Mouse (Mus musculus): ENCODE results near the gene Tas1r3. TPM values are rescaled to one million over a fixed set of nuclear protein-coding genes. Genes with fewer than 3 reads are reported as not detected.

Tas1r3 gene
- polyA plus RNA-seq (2016; fragmentation: Nextera tagmentation; extraction: Ambion mirVana) = 0.53 and 0.65 TPM in 2 replicates

- no peak for ATAC-seq (ENCODE audit: low FRiP score)
- H3K36me3 ChIP-seq = peaks cover 61% of the 10 kb centered on the region
- H3K9ac ChIP-seq = no peak within 1 kb of the TSS
- H3K4me2 ChIP-seq (replicated peaks) = no peak within 1 kb of the TSS
- no peak within 1 kb of the TSS for H3K27ac ChIP-seq
- H3K4me3 ChIP-seq = no peak within 1 kb of the TSS
- 80% methylated on average over 5 of the region's 5 CpGs for WGBS
- 0 out of 2 replicates have a peak, but pooled peaks cover 2% of the 10 kb centered on the region for H3K4me1 ChIP-seq
- no peaks in the 10 kb centered on the region for H3K9me3 ChIP-seq (replicated peaks)
- H3K27me3 ChIP-seq = no peaks in the 10 kb centered on the region
Observed at GRCm38 (mm10) chr4:155863001-155863400, at the start of gene Tas1r3. Gene Tas1r3 (minus strand): TSS chr4:155863362.

DNA sequence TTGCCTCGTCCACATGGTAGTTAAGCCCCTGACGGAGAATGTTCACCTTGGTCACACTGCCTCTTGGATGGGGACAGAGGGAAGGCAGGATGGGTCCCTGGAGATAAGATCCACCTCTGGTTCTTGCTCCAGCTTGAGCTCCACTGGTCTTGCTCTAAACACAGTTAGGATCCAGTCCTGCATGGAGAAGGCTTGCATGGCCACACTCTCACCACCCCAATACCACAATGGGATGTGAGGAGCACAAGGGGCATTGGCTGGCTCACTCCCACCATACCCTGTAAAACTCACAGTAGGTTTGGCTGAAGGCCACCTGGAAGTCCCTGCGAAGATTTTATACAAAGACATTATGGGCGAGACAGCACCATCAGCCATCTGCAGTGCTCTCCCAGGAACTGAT, 45.6 kb upstream of the Tas1r3 start:
- H3K9me3 ChIP-seq (replicated peaks) = no peaks in the 10 kb centered on the region
- no peak overlapping the region for H3K27ac ChIP-seq
- no peak for ATAC-seq (ENCODE audit: low FRiP score)
- no peaks in the 10 kb centered on the region for H3K4me1 ChIP-seq
- no peak overlapping the region for H3K4me3 ChIP-seq
- H3K27me3 ChIP-seq = no peaks in the 10 kb centered on the region
- H3K9ac ChIP-seq = no peak overlapping the region
- WGBS = 95% methylated on average over 4 of the region's 4 CpGs
- H3K36me3 ChIP-seq = peaks cover 36% of the 10 kb centered on the region
- H3K4me2 ChIP-seq (replicated peaks) = no peak overlapping the region

DNA sequence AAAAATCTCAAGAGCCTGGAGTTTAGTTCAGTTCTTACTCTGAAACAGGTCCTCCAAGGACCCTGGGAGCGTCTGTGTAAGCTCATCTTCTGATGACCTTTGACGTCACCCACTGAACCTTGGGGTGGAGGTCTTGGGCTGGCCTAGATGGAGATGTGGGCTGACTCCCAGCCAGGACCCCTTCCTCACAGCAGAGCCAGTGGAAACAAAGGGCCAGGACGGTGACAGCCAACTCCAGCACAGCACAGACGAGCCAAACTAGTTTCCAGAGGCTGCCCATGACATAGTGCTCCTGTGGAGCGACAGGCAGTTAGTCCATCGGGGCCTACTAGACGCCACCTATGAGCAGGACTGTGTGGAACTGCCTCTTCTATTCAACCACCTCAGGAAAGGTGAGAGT, 45.1 kb upstream of the Tas1r3 start:
- H3K36me3 ChIP-seq = peaks cover 41% of the 10 kb centered on the region
- no peak overlapping the region for H3K9ac ChIP-seq
- no peaks in the 10 kb centered on the region for H3K27me3 ChIP-seq
- 81% methylated on average over 7 of the region's 7 CpGs for WGBS
- no peaks in the 10 kb centered on the region for H3K9me3 ChIP-seq (replicated peaks)
- H3K4me2 ChIP-seq (replicated peaks) = no peak overlapping the region
- no peak overlapping the region for H3K4me3 ChIP-seq
- no peak overlapping the region for H3K27ac ChIP-seq
- H3K4me1 ChIP-seq = no peaks in the 10 kb centered on the region
- no peak for ATAC-seq (ENCODE audit: low FRiP score)

- WGBS = 86% methylated on average over 11 of the region's 11 CpGs
- ATAC-seq (ENCODE audit: low FRiP score) = no peak
- peaks cover 54% of the 10 kb centered on the region for H3K36me3 ChIP-seq
- H3K9me3 ChIP-seq (replicated peaks) = no peaks in the 10 kb centered on the region
- no peaks in the 10 kb centered on the region for H3K27me3 ChIP-seq
- no peak overlapping the region for H3K9ac ChIP-seq
- no peak overlapping the region for H3K4me3 ChIP-seq
- no peaks in the 10 kb centered on the region for H3K4me1 ChIP-seq
- no peak overlapping the region for H3K27ac ChIP-seq
- H3K4me2 ChIP-seq (replicated peaks) = no peak overlapping the region
Observed at GRCm38 (mm10) chr4:155907003-155907402, 43.8 kb upstream of the Tas1r3 start.

GRCm38 (mm10) chr4:155906125-155906524, 43.0 kb upstream of the Tas1r3 start:
- Histone ChIP-seq H3K36me3 (peaks cover 62% of the 10 kb centered on the region), H3K4me2 (replicated peaks) (no peak overlapping the region), H3K9ac (no peak overlapping the region), H3K9me3 (replicated peaks) (no peaks in the 10 kb centered on the region), H3K27me3 (no peaks in the 10 kb centered on the region), H3K4me3 (no peak overlapping the region), H3K27ac (no peak overlapping the region), H3K4me1 (no peaks in the 10 kb centered on the region)
- no peak for ATAC-seq (ENCODE audit: low FRiP score)
- 84% methylated on average over 9 of the region's 9 CpGs for WGBS

DNA sequence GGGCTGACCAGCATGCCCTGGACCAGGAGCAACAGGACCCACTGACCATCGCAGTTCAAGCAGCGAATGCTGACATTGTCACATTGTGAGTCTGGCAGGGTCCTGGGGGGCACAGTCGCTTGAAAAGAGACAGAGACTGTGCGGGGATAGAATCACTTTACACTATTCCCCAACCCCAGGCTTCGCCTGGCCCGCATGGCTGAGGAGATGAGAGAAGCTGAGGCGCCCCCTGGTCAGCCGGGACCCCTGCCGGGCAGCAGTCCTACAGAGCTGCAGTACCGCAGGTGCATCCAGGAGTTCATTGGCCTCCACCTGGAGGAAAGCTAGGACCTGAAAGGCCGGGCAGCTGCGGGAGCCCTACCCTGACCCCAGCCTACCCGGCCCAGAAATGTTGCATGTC, 42.5 kb upstream of the Tas1r3 start:
- H3K4me3 ChIP-seq = no peak overlapping the region
- H3K27me3 ChIP-seq = no peaks in the 10 kb centered on the region
- no peak for ATAC-seq (ENCODE audit: low FRiP score)
- no peak overlapping the region for H3K27ac ChIP-seq
- WGBS = 89% methylated on average over 13 of the region's 13 CpGs
- no peak overlapping the region for H3K9ac ChIP-seq
- peaks cover 67% of the 10 kb centered on the region for H3K36me3 ChIP-seq
- H3K9me3 ChIP-seq (replicated peaks) = no peaks in the 10 kb centered on the region
- H3K4me1 ChIP-seq = no peaks in the 10 kb centered on the region
- H3K4me2 ChIP-seq (replicated peaks) = no peak overlapping the region

DNA sequence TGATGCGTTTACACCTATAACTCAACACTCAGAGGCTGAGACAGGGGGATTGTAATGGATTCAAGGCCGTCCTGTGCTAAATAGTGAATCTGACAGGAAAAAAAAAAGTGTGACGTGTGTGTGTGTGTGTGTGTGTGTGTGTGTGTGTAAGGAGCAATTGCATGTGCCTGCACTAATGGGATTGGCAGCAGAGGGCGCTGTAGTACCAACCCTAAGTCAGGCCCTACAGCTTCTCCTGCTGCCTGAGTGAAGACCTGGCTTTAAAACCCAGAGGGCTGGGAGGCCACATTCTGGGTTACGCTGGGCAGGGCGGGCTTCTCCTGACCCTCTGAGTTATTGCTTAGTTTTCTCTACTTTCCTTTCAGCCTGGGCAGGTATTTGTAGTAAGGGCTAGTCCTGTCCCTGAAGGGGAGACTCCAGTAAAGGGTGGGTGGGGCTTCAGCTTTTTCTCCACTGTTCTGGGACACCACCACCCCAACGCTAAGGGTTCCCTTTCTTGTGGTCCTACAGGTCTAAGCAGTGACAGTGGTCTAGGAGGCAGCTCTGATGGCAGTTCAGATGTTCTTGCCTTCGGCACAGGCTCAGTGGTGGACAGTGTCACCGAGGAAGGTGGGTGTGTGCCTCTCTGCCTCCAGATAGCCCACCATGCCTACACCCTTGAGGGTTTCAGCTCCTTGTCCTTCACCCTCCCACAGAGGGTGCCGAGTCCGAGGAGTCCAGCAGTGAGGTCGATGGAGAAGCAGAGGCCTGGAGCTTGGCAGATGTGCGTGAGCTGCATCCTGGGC, 41.3 kb upstream of the Tas1r3 start:
- Histone ChIP-seq H3K27me3 (no peaks in the 10 kb centered on the region), H3K4me2 (replicated peaks) (no peak overlapping the region), H3K4me1 (no peaks in the 10 kb centered on the region), H3K9ac (no peak overlapping the region), H3K9me3 (replicated peaks) (no peaks in the 10 kb centered on the region), H3K27ac (no peak overlapping the region), H3K36me3 (peaks cover 79% of the 10 kb centered on the region), H3K4me3 (no peak overlapping the region)
- no peak for ATAC-seq (ENCODE audit: low FRiP score)
- 91% methylated on average over 13 of the region's 13 CpGs for WGBS

DNA sequence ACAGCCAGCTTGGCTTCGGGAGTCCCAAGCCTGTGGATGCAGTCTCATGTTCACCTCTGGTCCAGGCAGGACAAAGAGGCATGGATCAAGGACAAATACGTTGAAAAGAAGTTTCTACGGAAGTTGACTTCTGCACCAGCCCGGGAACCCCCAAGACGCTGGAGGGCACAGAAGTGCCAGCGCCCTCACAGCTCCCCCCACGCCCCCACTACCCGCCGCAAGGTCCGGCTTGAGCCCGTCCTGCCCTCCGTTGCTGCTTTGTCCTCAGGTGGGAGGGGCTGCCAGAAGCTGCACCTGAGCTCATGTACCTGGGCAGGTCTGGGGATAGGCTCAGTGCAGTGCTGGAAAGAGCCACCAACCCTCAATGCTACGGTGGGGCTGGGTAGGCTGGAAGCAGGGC, 40.1 kb upstream of the Tas1r3 start:
- peaks cover 91% of the 10 kb centered on the region for H3K36me3 ChIP-seq
- no peak overlapping the region for H3K4me2 ChIP-seq (replicated peaks)
- H3K27me3 ChIP-seq = no peaks in the 10 kb centered on the region
- H3K4me3 ChIP-seq = no peak overlapping the region
- no peak overlapping the region for H3K9ac ChIP-seq
- H3K4me1 ChIP-seq = no peaks in the 10 kb centered on the region
- H3K27ac ChIP-seq = no peak overlapping the region
- H3K9me3 ChIP-seq (replicated peaks) = no peaks in the 10 kb centered on the region
- no peak for ATAC-seq (ENCODE audit: low FRiP score)
- 96% methylated on average over 13 of the region's 13 CpGs for WGBS

GRCm38 (mm10) chr4:155901205-155901604, 38.0 kb upstream of the Tas1r3 start:
- H3K36me3 ChIP-seq = peaks cover 94% of the 10 kb centered on the region
- H3K4me2 ChIP-seq (replicated peaks) = no peak overlapping the region

DNA sequence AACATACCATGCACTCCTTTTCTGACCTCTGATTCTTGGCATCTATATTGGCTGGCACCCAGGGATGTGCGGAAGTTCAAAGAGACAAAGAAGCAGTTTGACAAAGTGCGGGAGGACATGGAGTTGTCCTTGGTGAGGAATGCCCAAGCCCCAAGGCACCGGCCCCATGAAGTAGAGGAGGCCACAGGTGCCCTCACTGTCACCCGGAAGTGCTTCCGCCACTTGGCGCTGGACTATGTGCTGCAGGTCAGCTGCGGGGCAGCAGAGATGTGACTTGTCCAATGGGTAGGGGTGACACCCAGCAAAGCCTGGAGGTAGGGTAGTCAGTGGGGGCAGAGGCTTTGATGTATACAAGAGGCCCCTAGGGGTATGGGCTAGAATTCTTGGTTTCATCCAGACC, 36.2 kb upstream of the Tas1r3 start:
- H3K9me3 ChIP-seq (replicated peaks) = no peaks in the 10 kb centered on the region
- H3K4me3 ChIP-seq = no peak overlapping the region
- no peak overlapping the region for H3K9ac ChIP-seq
- 97% methylated on average over 7 of the region's 7 CpGs for WGBS
- no peak overlapping the region for H3K27ac ChIP-seq
- no peak overlapping the region for H3K4me2 ChIP-seq (replicated peaks)
- peaks cover 15% of the 10 kb centered on the region for H3K4me1 ChIP-seq
- no peak for ATAC-seq (ENCODE audit: low FRiP score)
- no peaks in the 10 kb centered on the region for H3K27me3 ChIP-seq
- peaks cover 82% of the 10 kb centered on the region for H3K36me3 ChIP-seq

More at GRCm38 (mm10) chr4:155901205-155901604, 38.0 kb upstream of the Tas1r3 start:
- no peak overlapping the region for H3K4me3 ChIP-seq
- no peak overlapping the region for H3K9ac ChIP-seq
- ATAC-seq (ENCODE audit: low FRiP score) = no peak
- WGBS = 86% methylated on average over 3 of the region's 3 CpGs
- no peaks in the 10 kb centered on the region for H3K27me3 ChIP-seq
- H3K4me1 ChIP-seq = no peaks in the 10 kb centered on the region
- H3K9me3 ChIP-seq (replicated peaks) = no peaks in the 10 kb centered on the region
- H3K27ac ChIP-seq = no peak overlapping the region

DNA sequence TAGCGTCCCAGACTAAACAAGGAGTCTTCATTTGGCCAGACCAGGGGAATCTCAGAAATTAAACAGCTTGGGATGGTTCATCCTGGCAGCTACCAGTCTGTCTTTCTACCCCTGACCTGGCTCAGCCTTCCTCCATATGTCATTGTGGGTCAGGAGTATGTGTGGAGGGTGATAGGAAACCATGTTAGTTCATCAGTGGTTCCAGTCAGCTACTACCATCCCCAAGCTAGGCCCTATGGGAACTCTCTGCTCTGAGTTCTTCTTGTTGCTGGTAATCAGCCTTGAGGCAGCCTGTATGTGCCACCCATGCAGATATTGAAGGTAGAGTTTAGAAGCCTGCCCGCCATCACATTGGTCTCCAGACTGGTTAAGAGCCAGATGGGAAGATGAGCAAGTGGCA, 35.2 kb upstream of the Tas1r3 start:
- Histone ChIP-seq H3K27ac (no peak overlapping the region), H3K4me2 (replicated peaks) (no peak overlapping the region), H3K4me1 (peaks cover 25% of the 10 kb centered on the region), H3K4me3 (no peak overlapping the region), H3K27me3 (no peaks in the 10 kb centered on the region), H3K9me3 (replicated peaks) (no peaks in the 10 kb centered on the region), H3K36me3 (peaks cover 72% of the 10 kb centered on the region), H3K9ac (no peak overlapping the region)
- ATAC-seq (ENCODE audit: low FRiP score) = no peak
- WGBS = 93% methylated on average over 2 of the region's 2 CpGs

- no peak overlapping the region for H3K27ac ChIP-seq
- 95% methylated on average over 12 of the region's 12 CpGs for WGBS
- no peak overlapping the region for H3K4me2 ChIP-seq (replicated peaks)
- peaks cover 53% of the 10 kb centered on the region for H3K36me3 ChIP-seq
- no peak for ATAC-seq (ENCODE audit: low FRiP score)
- peaks cover 32% of the 10 kb centered on the region for H3K4me1 ChIP-seq
- no peak overlapping the region for H3K9ac ChIP-seq
- no peaks in the 10 kb centered on the region for H3K9me3 ChIP-seq (replicated peaks)
- H3K27me3 ChIP-seq = no peaks in the 10 kb centered on the region
- no peak overlapping the region for H3K4me3 ChIP-seq
Observed at GRCm38 (mm10) chr4:155896461-155896860, 33.3 kb upstream of the Tas1r3 start.

DNA sequence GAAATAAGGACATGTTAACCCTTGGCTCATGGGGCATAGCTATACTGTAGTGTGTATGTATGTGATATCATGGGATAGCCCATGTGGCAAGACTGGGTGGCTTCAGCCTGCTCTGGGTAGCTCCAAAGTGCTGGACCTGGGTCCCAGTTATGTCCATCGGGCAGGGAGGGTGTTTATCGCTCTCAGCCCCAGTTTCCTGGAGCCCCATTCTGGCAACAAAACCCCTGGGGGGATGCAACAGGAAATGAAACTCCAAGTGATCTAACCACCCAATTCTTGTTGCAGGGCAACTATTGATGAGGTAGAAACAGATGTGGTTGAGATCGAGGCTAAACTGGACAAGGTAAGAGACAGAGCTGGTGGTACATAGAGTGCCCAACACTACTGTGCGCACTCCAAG, 32.7 kb upstream of the Tas1r3 start:
- peak overlapping the region; percentile 98; the same call in 1 of the 2 replicates for H3K4me2 ChIP-seq (replicated peaks)
- no peaks in the 10 kb centered on the region for H3K27me3 ChIP-seq
- no peak overlapping the region for H3K27ac ChIP-seq
- ATAC-seq (ENCODE audit: low FRiP score) = no peak
- 96% methylated on average over 4 of the region's 4 CpGs for WGBS
- no peaks in the 10 kb centered on the region for H3K9me3 ChIP-seq (replicated peaks)
- peaks cover 33% of the 10 kb centered on the region for H3K4me1 ChIP-seq
- no peak overlapping the region for H3K4me3 ChIP-seq
- H3K9ac ChIP-seq = no peak overlapping the region
- H3K36me3 ChIP-seq = peaks cover 47% of the 10 kb centered on the region
